Mouse (Mus musculus) C2C12 (cell line): ENCODE data around the gene Gm17949.

ENCODE experiments used
- CEBPB ChIP-seq: IDR thresholded peaks from one replicate; pipeline ENCODE4 v1.6.1; 2011; ENCODE audit warnings: low read depth, mild to moderate bottlenecking, control low read depth, moderate library complexity
- CTCF ChIP-seq: IDR thresholded peaks from one replicate; pipeline ENCODE4 v1.5.1; 2011; ENCODE audit not compliant: control insufficient read depth, insufficient read depth, insufficient read length
- MAX ChIP-seq: IDR thresholded peaks from one replicate; pipeline ENCODE4 v1.6.1; 2011; ENCODE audit warnings: mild to moderate bottlenecking, control low read depth

- TF ChIP-seq CTCF (no peak), MAX (no peak), CEBPB (no peak)
Measured at GRCm38 (mm10) chr17:57030931-57031660, 19.8 kb downstream of the Gm17949 start, which contains the start of gene Khsrp.
